Mouse (Mus musculus): Measurements from ENCODE around the gene Snhg11.

DNA sequence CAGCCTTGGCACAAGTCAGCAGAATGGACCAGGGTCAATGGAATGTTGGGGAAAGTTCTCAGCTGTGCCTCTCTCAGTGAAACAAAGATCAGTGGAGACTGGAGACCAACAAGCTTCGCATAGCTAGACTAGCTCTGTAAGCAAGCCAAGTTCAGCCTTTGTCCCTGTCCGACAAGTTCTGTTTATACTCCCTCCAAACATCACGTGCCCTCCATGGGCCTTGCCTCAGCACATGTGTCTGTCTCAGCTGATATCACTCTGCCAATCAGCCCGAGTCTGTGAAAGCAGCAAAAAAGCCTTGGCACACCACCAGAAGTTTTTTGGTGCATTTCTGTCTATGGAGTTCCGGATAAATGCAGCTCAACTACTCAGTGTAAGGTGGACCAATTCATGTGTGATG, 2.4 kb upstream of the Snhg11 start:
- TF ChIP-seq GATA1 (IDR thresholded peaks at IDR 0.05; ENCODE audit: low read length) (no peak), TAL1 (IDR thresholded peaks at IDR 0.05; ENCODE audit: low read length) (no peak)
